Mouse (Mus musculus) splenic B cell, adult 2 months (primary cell): ENCODE data around the gene Cda.

Experiments used
- DNase-seq: peaks from one replicate; pipeline ENCODE4 v3.0.0-alpha.2; 2011; ENCODE audit warnings: low read depth, low spot score
- H3K27me3 ChIP-seq: 2 replicates; pipeline ENCODE4 v1.6.1; 2012; ENCODE audit warnings: mild to moderate bottlenecking, low read length, moderate library complexity, mixed read lengths; ENCODE audit not compliant: control insufficient read depth, poor library complexity, insufficient read depth, severe bottlenecking
- H3K36me3 ChIP-seq: 2 replicates; pipeline ENCODE4 v1.6.1; 2012; ENCODE audit warnings: mild to moderate bottlenecking, low read length, moderate library complexity, mixed read lengths; ENCODE audit not compliant: control insufficient read depth, poor library complexity, insufficient read depth, severe bottlenecking

Gene Cda

GRCm38 (mm10) chr4:138353438-138354171 lies 14.2 kb downstream of the Cda start:
- H3K27me3 ChIP-seq, result no peaks in the 10 kb centered on the region
- no peaks in the 10 kb centered on the region for H3K36me3 ChIP-seq
- DNase-seq, result no peak

- Histone ChIP-seq H3K27me3 (no peaks in the 10 kb centered on the region), H3K36me3 (no peaks in the 10 kb centered on the region)
- no peak for DNase-seq
These were observed 15.1 kb downstream of the Cda start for GRCm38 (mm10) chr4:138352692-138353091.

- no peaks in the 10 kb centered on the region for H3K27me3 ChIP-seq
- no peak for DNase-seq
- no peaks in the 10 kb centered on the region for H3K36me3 ChIP-seq
These were observed 16.0 kb downstream of the Cda start for GRCm38 (mm10) chr4:138351821-138352220.

- Histone ChIP-seq H3K36me3 (no peaks in the 10 kb centered on the region), H3K27me3 (no peaks in the 10 kb centered on the region)
- no peak for DNase-seq
These were observed 19.1 kb downstream of the Cda start for GRCm38 (mm10) chr4:138348716-138349115.

- H3K36me3 ChIP-seq, result no peaks in the 10 kb centered on the region
- no peak for DNase-seq
- H3K27me3 ChIP-seq, result no peaks in the 10 kb centered on the region
These were observed 20.5 kb downstream of the Cda start for GRCm38 (mm10) chr4:138347280-138347679.

GRCm38 (mm10) chr4:138344891-138345545 lies 22.8 kb downstream of the Cda start:
- no peak for DNase-seq
- Histone ChIP-seq H3K27me3 (no peaks in the 10 kb centered on the region), H3K36me3 (no peaks in the 10 kb centered on the region)

- Histone ChIP-seq H3K27me3 (no peaks in the 10 kb centered on the region), H3K36me3 (no peaks in the 10 kb centered on the region)
- DNase-seq, result no peak
These were observed 24.4 kb downstream of the Cda start for GRCm38 (mm10) chr4:138343341-138343837.

GRCm38 (mm10) chr4:138342778-138343177 lies 25.0 kb downstream of the Cda start:
- Histone ChIP-seq H3K27me3 (no peaks in the 10 kb centered on the region), H3K36me3 (no peaks in the 10 kb centered on the region)
- no peak for DNase-seq

- H3K36me3 ChIP-seq, result no peaks in the 10 kb centered on the region
- DNase-seq, result no peak
- no peaks in the 10 kb centered on the region for H3K27me3 ChIP-seq
These were observed 25.7 kb downstream of the Cda start for GRCm38 (mm10) chr4:138342048-138342447.

- H3K36me3 ChIP-seq, result no peaks in the 10 kb centered on the region
- DNase-seq, result no peak
- H3K27me3 ChIP-seq, result no peaks in the 10 kb centered on the region
These were observed 26.4 kb downstream of the Cda start for GRCm38 (mm10) chr4:138341393-138341792.

- no peaks in the 10 kb centered on the region for H3K27me3 ChIP-seq
- H3K36me3 ChIP-seq, result no peaks in the 10 kb centered on the region
- peak; percentile 47 for DNase-seq
These were observed 27.8 kb downstream of the Cda start for GRCm38 (mm10) chr4:138339963-138340362.

GRCm38 (mm10) chr4:138337341-138337740 lies 30.5 kb downstream of the Cda start:
- Histone ChIP-seq H3K27me3 (no peaks in the 10 kb centered on the region), H3K36me3 (no peaks in the 10 kb centered on the region)
- no peak for DNase-seq

GRCm38 (mm10) chr4:138336876-138337275 lies 30.9 kb downstream of the Cda start:
- Histone ChIP-seq H3K27me3 (no peaks in the 10 kb centered on the region), H3K36me3 (no peaks in the 10 kb centered on the region)
- DNase-seq, result no peak

GRCm38 (mm10) chr4:138335648-138336047 lies 32.1 kb downstream of the Cda start:
- DNase-seq, result no peak
- Histone ChIP-seq H3K36me3 (no peaks in the 10 kb centered on the region), H3K27me3 (no peaks in the 10 kb centered on the region)

- no peak for DNase-seq
- no peaks in the 10 kb centered on the region for H3K36me3 ChIP-seq
- H3K27me3 ChIP-seq, result no peaks in the 10 kb centered on the region
These were observed 32.8 kb downstream of the Cda start for GRCm38 (mm10) chr4:138335036-138335435.
